Mouse (Mus musculus) CH12.LX (cell line): ENCODE measurements at regions not wholly inside any gene's neighbourhood (a gene's known extent, or its start where the extent isn't known, plus 50 kb on each side); places are given as distances from the start of the nearest gene placed in this dataset.

Source experiments
- CTCF ChIP-seq, 2 experiments: IDR thresholded peaks in 1 of 2; conservative IDR thresholded peaks in 1 of 2; 2 replicates each; pipeline ENCODE4 v1.5.1; 2011 to 2012; ENCODE audit warnings: low read depth in 2 of 2, low read length in 2 of 2, improper control_type of control experiment in 1 of 2, inconsistent platforms in 1 of 2, mild to moderate bottlenecking in 1 of 2, moderate library complexity in 1 of 2
- E2F4 ChIP-seq: IDR thresholded peaks from 2 replicates; pipeline ENCODE4 v1.6.1; 2011; ENCODE audit warnings: low read depth, low read length, improper control_type of control experiment; ENCODE audit not compliant: insufficient replicate concordance
- HCFC1 ChIP-seq: IDR thresholded peaks from 2 replicates; pipeline ENCODE4 v1.6.1; 2012; ENCODE audit warnings: low read depth, mild to moderate bottlenecking, inconsistent platforms, low read length, improper control_type of control experiment
- POLR2AphosphoS2 ChIP-seq: IDR thresholded peaks from 2 replicates; pipeline ENCODE4 v1.6.1; 2011; ENCODE audit warnings: low read depth, low read length, improper control_type of control experiment
- ZC3H11A ChIP-seq: IDR thresholded peaks from 2 replicates; pipeline ENCODE4 v1.6.1; 2012; ENCODE audit warnings: low read depth, mild to moderate bottlenecking, inconsistent platforms, low read length, improper control_type of control experiment

GRCm38 (mm10) chr3:69658185-69658584 lies 59.4 kb upstream of the B3galnt1 start:
- TF ChIP-seq CTCF (conservative IDR thresholded peaks at IDR 0.05 in 1 of 2, IDR thresholded peaks at IDR 0.05 in 1 of 2; ENCODE audit: low read depth in 2 of 2, low read length in 2 of 2), result no peak
- no peak for TF ChIP-seq ZC3H11A
- TF ChIP-seq E2F4, result no peak
- TF ChIP-seq HCFC1, result no peak
- no peak for TF ChIP-seq POLR2AphosphoS2
